Mouse (Mus musculus) neural tube, embryonic 13.5 days (tissue): ENCODE results near the gene Kalrn. TPM values are rescaled to one million over a fixed set of nuclear protein-coding genes. Genes with fewer than 3 reads are reported as not detected.

Experiments
- ATAC-seq: fragments of 200-750 bp; cut with Nextera tagmentation; 2 replicates; pipeline ENCODE4 v1.8.0; 2017; ENCODE audit warnings: low read depth, mild to moderate bottlenecking, moderate TSS enrichment, moderate library complexity
- H3K27ac ChIP-seq: fragments of 300-500 bp; sonication (generic); replicated peaks from 2 replicates; pipeline ENCODE4 v1.5.1; 2015; ENCODE audit warnings: moderate library complexity, mild to moderate bottlenecking, inconsistent platforms
- H3K27me3 ChIP-seq: fragments of 300-500 bp; sonication (generic); 2 replicates; pipeline ENCODE4 v1.6.1; 2015; ENCODE audit warnings: mild to moderate bottlenecking, inconsistent platforms
- H3K36me3 ChIP-seq: fragments of 300-500 bp; sonication (generic); 2 replicates; pipeline ENCODE4 v1.6.1; 2015; ENCODE audit warnings: mild to moderate bottlenecking, inconsistent platforms
- H3K4me1 ChIP-seq: fragments of 300-500 bp; sonication (generic); replicated peaks from 2 replicates; pipeline ENCODE4 v1.6.1; 2015; ENCODE audit warnings: inconsistent platforms
- H3K4me2 ChIP-seq: fragments of 300-500 bp; sonication (generic); 2 replicates; pipeline ENCODE4 v1.6.1; 2015; ENCODE audit warnings: inconsistent platforms, mild to moderate bottlenecking, moderate library complexity
- H3K4me3 ChIP-seq: fragments of 300-500 bp; sonication (generic); 2 replicates; pipeline ENCODE4 v1.5.1; 2015; ENCODE audit warnings: mild to moderate bottlenecking, inconsistent platforms
- H3K9ac ChIP-seq: fragments of 300-500 bp; sonication (generic); 2 replicates; pipeline ENCODE4 v1.6.1; 2015; ENCODE audit warnings: moderate library complexity, mild to moderate bottlenecking, inconsistent platforms
- H3K9me3 ChIP-seq: fragments of 300-500 bp; sonication (generic); 2 replicates; pipeline ENCODE4 v1.6.1; 2016; ENCODE audit warnings: inconsistent platforms
- WGBS: fragments of 180-500 bp; shearing (Covaris S2); methylation state at CpG from one replicate; pipeline ENCODE4 v1.1.7; 2015; 5-methylcytosine and 5-hydroxymethylcytosine counted together
- polyA plus RNA-seq: library from polyadenylated mRNA; unstranded; fragments of >200 nt; fragmentation: Nextera tagmentation; extraction: Ambion mirVana; gene quantifications from 2 replicates; pipeline ENCODE4 v1.2.1, GENCODE M21; 2015

Kalrn gene
- polyA plus RNA-seq, 1 experiment from 2014 or later, result 23.9 TPM

DNA sequence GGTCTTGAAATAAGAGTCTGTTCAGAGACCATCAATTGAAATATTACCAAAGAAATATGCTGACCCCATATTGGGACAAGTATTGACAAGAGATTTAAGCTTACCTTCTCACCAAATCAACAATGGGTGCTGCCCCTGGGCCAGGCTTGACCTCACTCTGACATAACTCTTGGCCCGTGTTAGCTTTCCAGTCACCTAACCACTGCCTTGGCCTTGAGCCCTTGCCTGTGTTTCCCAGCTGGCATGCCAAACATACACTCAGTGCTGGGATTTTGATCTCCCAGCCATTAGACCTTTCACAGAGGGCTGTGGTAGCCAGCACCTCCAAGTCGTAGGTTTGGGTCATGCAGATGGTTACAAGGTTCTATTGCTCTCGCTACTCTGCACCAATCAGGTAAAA lies 308.7 kb downstream of the Kalrn start:
- Histone ChIP-seq H3K9ac (no peak overlapping the region), H3K36me3 (no peaks in the 10 kb centered on the region), H3K27ac (no peak overlapping the region), H3K9me3 (no peaks in the 10 kb centered on the region), H3K4me2 (no peak overlapping the region), H3K4me3 (no peak overlapping the region), H3K27me3 (no peaks in the 10 kb centered on the region), H3K4me1 (peaks cover 32% of the 10 kb centered on the region)
- 91% methylated on average over 3 of the region's 3 CpGs for WGBS
- ATAC-seq, result no peak

GRCm38 (mm10) chr16:34262731-34263460 lies 310.4 kb downstream of the Kalrn start:
- Histone ChIP-seq H3K4me3 (no peak overlapping the region), H3K9ac (no peak overlapping the region), H3K27me3 (peaks cover 8% of the 10 kb centered on the region; the same call in 1 of the 2 replicates), H3K4me2 (0 out of 2 replicates have a peak overlapping the region, but pooled peaks have one; percentile 13), H3K9me3 (no peaks in the 10 kb centered on the region), H3K27ac (no peak overlapping the region), H3K36me3 (no peaks in the 10 kb centered on the region), H3K4me1 (peaks cover 32% of the 10 kb centered on the region)
- WGBS, result 63% methylated on average over 22 of the region's 22 CpGs
- 0 out of 2 replicates have a peak, but pooled peaks have one; percentile 32 for ATAC-seq

- Histone ChIP-seq H3K9me3 (no peaks in the 10 kb centered on the region), H3K4me2 (no peak overlapping the region), H3K27me3 (peaks cover 14% of the 10 kb centered on the region; the same call in 1 of the 2 replicates), H3K27ac (0 out of 2 replicates have a peak overlapping the region, but pooled peaks have one; percentile 13), H3K4me3 (no peak overlapping the region), H3K9ac (no peak overlapping the region), H3K4me1 (peaks cover 32% of the 10 kb centered on the region), H3K36me3 (peaks cover 2% of the 10 kb centered on the region; the same call in 1 of the 2 replicates)
- 46% methylated on average over 10 of the region's 10 CpGs for WGBS
- peak; percentile 65; the same call in 1 of the 2 replicates for ATAC-seq
Measured at GRCm38 (mm10) chr16:34260971-34261924, 312.1 kb downstream of the Kalrn start.

GRCm38 (mm10) chr16:34254646-34255022 lies 318.7 kb downstream of the Kalrn start:
- peak; percentile 82 for ATAC-seq

GRCm38 (mm10) chr16:34254002-34254645 lies 319.2 kb downstream of the Kalrn start:
- WGBS, result 62% methylated on average over 4 of the region's 4 CpGs
- peaks cover 22% of the 10 kb centered on the region for H3K4me1 ChIP-seq
- no peak overlapping the region for H3K4me2 ChIP-seq
- peaks cover 36% of the 10 kb centered on the region for H3K36me3 ChIP-seq
- peak overlapping the region; percentile 46 for H3K27ac ChIP-seq
- H3K27me3 ChIP-seq, result peaks cover 19% of the 10 kb centered on the region; the same call in 1 of the 2 replicates
- peak; percentile 70 for ATAC-seq
- H3K9ac ChIP-seq, result no peak overlapping the region
- no peaks in the 10 kb centered on the region for H3K9me3 ChIP-seq
- H3K4me3 ChIP-seq, result no peak overlapping the region

More at GRCm38 (mm10) chr16:34254646-34255022, 318.7 kb downstream of the Kalrn start:
- peaks cover 22% of the 10 kb centered on the region for H3K4me1 ChIP-seq
- H3K9ac ChIP-seq, result no peak overlapping the region
- peaks cover 19% of the 10 kb centered on the region; the same call in 1 of the 2 replicates for H3K27me3 ChIP-seq
- H3K27ac ChIP-seq, result 0 out of 2 replicates have a peak overlapping the region, but pooled peaks have one; percentile 9
- H3K36me3 ChIP-seq, result peaks cover 32% of the 10 kb centered on the region
- no peak overlapping the region for H3K4me3 ChIP-seq
- no peaks in the 10 kb centered on the region for H3K9me3 ChIP-seq
- no peak overlapping the region for H3K4me2 ChIP-seq
- 18% methylated on average over 2 of the region's 2 CpGs for WGBS

GRCm38 (mm10) chr16:34252670-34253069 lies 320.7 kb downstream of the Kalrn start:
- H3K4me3 ChIP-seq, result no peak overlapping the region
- no peaks in the 10 kb centered on the region for H3K9me3 ChIP-seq
- peaks cover 22% of the 10 kb centered on the region for H3K4me1 ChIP-seq
- H3K36me3 ChIP-seq, result peaks cover 37% of the 10 kb centered on the region
- 93% methylated on average over 3 of the region's 3 CpGs for WGBS
- ATAC-seq, result no peak
- H3K27ac ChIP-seq, result no peak overlapping the region
- no peak overlapping the region for H3K9ac ChIP-seq
- no peak overlapping the region for H3K4me2 ChIP-seq
- 0 out of 2 replicates have a peak, but pooled peaks cover 10% of the 10 kb centered on the region for H3K27me3 ChIP-seq

DNA sequence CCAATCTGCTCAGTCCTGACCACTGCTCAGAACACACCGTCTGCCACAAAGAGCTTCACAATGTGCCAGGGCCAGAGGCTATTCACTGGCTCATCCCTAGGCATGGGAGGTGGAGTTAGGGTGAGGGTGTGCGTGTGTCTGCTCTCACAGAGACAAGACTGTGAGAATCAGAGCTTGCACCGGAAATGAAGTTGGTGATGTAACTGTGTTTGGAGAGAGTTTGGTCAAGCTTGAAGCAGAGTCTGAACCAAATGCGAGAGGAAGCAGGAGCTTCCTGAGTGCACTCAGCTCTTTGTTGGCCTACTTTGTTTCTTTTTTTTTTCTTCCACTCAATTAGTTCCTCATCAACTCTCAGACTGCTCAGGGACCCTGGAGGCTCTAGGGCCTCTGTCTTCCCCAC lies 325.1 kb downstream of the Kalrn start:
- Histone ChIP-seq H3K4me1 (0 out of 2 replicates have a peak, but pooled peaks cover 1% of the 10 kb centered on the region), H3K36me3 (peaks cover 34% of the 10 kb centered on the region), H3K9me3 (no peaks in the 10 kb centered on the region), H3K4me2 (no peak overlapping the region), H3K9ac (no peak overlapping the region), H3K4me3 (no peak overlapping the region), H3K27ac (0 out of 2 replicates have a peak overlapping the region, but pooled peaks have one; percentile 18), H3K27me3 (0 out of 2 replicates have a peak, but pooled peaks cover 5% of the 10 kb centered on the region)
- ATAC-seq, result no peak
- WGBS, result 58% methylated on average over 4 of the region's 4 CpGs

DNA sequence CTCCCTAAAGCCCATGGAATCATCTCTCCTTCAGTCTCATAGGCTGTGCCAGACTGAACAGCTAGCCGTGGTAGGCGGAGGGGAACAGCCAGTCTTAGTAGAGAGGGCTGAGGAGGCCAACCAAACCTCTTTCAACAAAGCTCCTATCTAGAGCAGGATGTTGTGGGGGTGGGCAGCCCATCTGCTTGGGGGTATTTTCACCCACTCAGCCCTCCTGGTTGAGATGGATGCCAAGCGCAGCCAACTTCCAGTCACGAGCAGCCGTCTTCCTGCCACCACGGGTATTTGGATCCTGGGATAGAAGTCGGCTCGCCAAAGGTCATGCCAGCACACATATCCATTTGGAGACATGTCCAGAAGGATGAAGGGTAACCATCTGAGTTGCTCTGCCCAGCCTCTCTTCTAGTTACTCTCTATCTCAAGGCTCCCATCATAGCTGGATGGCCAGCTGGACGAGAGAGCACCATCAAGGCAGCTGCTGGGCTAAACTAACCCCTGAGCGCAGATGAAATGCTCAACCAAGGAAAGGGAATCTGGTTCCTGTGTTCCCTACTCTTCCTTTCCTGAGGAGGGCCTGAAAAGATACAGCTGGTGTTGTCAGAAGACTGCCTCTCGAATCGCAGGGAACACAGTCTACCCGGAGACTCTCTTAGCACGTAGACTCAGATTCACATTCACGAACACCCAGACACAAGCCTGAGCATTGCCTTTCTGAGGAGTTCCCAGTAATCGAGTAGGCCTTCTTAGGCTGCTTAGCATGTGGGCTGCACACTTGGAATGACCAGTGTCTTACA lies 331.2 kb downstream of the Kalrn start:
- no peak overlapping the region for H3K9ac ChIP-seq
- no peaks in the 10 kb centered on the region for H3K4me1 ChIP-seq
- H3K9me3 ChIP-seq, result no peaks in the 10 kb centered on the region
- peaks cover 40% of the 10 kb centered on the region for H3K36me3 ChIP-seq
- no peak overlapping the region for H3K27ac ChIP-seq
- H3K4me3 ChIP-seq, result no peak overlapping the region
- WGBS, result 98% methylated on average over 16 of the region's 16 CpGs
- H3K4me2 ChIP-seq, result no peak overlapping the region
- H3K27me3 ChIP-seq, result no peaks in the 10 kb centered on the region
- ATAC-seq, result no peak

GRCm38 (mm10) chr16:34239618-34240017 lies 333.7 kb downstream of the Kalrn start:
- no peak overlapping the region for H3K9ac ChIP-seq
- no peak for ATAC-seq
- no peak overlapping the region for H3K4me2 ChIP-seq
- no peaks in the 10 kb centered on the region for H3K4me1 ChIP-seq
- 85% methylated on average over 4 of the region's 4 CpGs for WGBS
- peaks cover 44% of the 10 kb centered on the region for H3K36me3 ChIP-seq
- no peak overlapping the region for H3K27ac ChIP-seq
- no peaks in the 10 kb centered on the region for H3K27me3 ChIP-seq
- H3K4me3 ChIP-seq, result no peak overlapping the region
- no peaks in the 10 kb centered on the region for H3K9me3 ChIP-seq

- no peaks in the 10 kb centered on the region for H3K9me3 ChIP-seq
- H3K4me2 ChIP-seq, result no peak overlapping the region
- no peaks in the 10 kb centered on the region for H3K27me3 ChIP-seq
- H3K4me3 ChIP-seq, result no peak overlapping the region
- no peak overlapping the region for H3K27ac ChIP-seq
- H3K9ac ChIP-seq, result no peak overlapping the region
- no peak for ATAC-seq
- H3K36me3 ChIP-seq, result peaks cover 41% of the 10 kb centered on the region
- H3K4me1 ChIP-seq, result no peaks in the 10 kb centered on the region
- 81% methylated on average over 12 of the region's 12 CpGs for WGBS
Measured at GRCm38 (mm10) chr16:34236898-34237611, 336.3 kb downstream of the Kalrn start.
